Mouse (Mus musculus): Measurements from ENCODE around the gene Iqcf6. TPM values are rescaled to one million over a fixed set of nuclear protein-coding genes. Genes with fewer than 3 reads are reported as not detected.
"Not testable (repeated sequence)": the region's sequence is repeated elsewhere in the genome, so short reads cannot be mapped to it uniquely, and the experiment has no call there.

Gene Iqcf6
- total RNA-seq (2022) = not detected

DNA sequence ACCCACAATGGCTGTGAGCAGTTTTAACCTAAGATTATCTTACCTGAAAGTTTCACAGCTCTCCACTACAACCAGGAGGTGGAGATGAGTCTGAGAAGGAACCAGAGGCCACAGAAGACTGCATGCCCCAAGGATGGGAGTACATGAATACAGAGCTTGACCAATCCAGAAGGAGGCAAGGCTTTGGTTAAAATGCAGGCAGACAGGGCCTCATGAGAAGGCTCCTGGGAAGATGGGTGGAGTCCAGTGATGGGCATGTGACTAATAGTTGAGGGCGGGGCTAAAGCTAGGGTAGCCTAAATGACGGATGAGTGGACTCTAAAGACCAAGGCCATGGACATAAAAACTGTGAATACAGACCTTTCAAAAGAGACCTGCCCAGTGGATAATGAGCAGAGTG, at the start of gene Iqcf6:
TSS of gene Iqcf6 (plus strand) at position 301 of the 400 bp plus-strand sequence.
- no peak for DNase-seq (ENCODE audit: low spot score in 2 of 2)

DNA sequence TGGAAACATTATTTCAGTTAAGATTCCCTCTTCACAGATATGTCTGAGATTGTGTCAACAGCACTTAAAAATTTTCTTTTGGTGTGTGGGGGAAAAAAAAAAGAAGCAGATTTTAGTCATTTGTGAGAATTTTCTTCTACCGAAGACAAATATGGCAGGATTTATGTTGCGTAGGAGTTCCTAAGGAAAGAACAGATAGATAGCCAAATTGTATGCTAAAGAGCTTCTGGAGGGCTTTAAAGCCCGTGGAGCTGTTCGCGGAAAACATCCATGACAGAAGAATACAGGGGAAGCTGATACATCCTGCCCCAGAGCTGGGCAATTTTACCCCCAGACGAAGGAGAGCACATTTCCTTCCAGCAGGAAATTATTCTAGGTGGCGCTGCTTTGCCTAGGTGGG, 46.4 kb upstream of the Iqcf6 start:
- no peak for DNase-seq (ENCODE audit: low spot score in 2 of 2)

DNA sequence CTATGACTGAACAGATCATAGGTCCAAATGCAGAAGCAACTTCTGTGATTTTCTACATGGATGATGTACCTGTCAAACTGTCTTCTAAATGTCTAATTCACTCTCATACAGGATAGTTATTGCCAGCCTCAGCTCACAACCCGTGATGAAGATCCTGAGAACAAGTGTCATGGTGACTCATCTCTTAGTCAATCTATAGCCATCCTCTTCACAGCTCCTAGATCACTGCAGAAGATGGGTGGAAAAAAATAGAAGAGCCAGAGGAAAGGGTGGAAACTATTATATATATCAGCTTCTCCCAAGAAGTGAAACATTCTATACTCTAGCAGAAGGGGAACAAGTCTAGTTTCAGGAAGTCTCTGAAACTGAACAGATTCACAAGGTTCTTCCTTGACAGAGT, 43.8 kb upstream of the Iqcf6 start:
- no peak for DNase-seq (ENCODE audit: low spot score in 2 of 2)

DNA sequence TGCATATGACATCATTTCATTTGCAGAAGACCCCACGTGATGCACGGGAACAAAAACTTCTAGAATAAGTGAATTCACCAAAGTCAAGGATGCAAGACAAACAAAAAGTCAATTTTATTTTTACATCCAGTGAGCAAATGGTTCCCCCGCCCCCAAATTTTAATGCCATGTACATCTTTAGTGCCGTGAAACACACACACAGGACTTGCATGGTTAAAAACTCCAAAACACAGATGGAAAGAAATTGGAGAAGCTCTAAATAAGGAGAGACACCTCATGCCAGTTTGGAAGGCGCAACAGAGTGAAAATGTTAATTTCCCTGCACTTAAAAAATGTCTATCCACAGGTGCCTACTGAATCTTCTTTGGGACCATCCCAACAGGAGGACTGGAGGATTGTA, 34.2 kb upstream of the Iqcf6 start:
- no peak for DNase-seq (ENCODE audit: low spot score in 2 of 2)

DNA sequence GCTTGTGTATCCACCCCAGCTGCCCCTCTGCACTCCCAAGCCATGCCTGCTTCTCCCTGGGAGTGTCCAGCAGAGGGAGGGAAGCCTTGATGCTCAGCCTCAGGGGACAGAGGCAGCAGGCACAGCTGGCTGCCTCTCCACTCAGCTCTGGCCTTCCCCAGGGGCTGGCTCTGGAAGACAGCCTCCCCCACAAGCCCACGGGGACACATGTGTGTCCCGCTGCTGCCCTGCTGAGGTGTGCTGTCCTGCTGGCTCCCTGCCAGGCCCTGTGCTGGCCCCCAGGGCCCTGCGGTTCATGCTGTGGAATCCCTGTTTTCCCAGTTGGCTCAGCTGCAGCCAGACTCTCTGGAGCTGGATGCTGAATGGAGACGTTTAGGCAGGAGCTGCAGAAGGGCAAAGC, 31.0 kb upstream of the Iqcf6 start:
- not testable (repeated sequence) for DNase-seq (ENCODE audit: low spot score in 2 of 2)

DNA sequence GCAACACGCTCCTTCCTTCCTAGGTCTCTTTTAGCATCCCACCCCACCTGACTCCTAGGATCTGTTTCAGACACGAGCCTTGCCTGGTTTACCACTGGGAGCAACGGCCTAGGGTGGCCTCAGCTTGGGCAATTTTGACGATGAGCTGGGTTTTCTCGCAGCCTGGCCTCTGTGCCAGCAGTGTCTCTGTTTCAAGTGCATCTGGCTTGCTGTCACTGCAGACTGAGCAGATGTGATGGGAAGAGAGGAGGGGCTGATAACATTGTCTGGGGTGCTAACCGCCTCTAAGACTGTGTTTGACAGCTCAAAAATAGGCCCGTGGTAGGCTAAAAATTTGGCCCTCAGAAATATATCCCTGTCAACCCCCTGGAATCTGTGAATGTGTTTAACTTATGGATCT, 30.5 kb upstream of the Iqcf6 start:
- DNase-seq (ENCODE audit: low spot score in 2 of 2) = no peak

DNA sequence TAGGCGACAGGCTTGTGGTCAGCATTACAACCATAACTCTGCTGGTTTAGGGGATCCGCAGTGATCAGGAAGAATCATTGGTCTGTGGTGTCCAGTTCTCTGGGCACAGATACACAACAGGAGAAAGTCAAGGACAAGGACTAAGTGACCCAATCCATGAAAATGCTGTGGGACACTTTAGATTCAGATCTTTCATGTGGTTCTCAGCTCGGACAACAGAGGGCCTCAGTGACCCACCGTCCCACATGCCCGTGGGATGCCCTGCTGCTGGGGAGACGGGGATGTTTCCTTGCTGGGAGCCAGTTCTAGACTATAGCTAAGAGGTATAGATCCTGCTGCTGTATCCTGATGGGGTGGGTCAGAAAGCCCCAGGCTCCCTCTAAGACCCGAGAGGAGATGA, 27.9 kb upstream of the Iqcf6 start:
- DNase-seq (ENCODE audit: low spot score in 2 of 2) = peak in 1 of 2 experiments; percentile 1

DNA sequence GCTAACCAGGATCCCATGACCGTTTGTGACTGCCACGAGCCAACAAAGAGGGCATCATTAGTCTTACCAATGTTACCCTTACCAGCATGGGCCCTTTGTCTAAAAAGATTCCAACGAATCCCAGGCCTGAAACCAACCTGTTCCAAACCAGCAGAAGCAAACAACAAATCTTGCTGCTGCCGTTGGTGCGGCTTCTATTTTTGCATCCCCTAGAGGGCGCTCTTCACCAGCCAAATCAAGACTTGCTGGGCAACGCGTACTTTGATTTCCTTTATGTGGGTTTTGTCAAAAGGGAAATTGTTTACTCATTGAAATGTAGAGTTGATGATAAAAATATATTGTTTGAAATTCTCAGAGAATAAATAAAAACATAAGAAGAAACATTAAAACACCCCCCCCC, 25.8 kb upstream of the Iqcf6 start:
- DNase-seq (ENCODE audit: low spot score in 2 of 2) = peak in 1 of 2 experiments; percentile 2

DNA sequence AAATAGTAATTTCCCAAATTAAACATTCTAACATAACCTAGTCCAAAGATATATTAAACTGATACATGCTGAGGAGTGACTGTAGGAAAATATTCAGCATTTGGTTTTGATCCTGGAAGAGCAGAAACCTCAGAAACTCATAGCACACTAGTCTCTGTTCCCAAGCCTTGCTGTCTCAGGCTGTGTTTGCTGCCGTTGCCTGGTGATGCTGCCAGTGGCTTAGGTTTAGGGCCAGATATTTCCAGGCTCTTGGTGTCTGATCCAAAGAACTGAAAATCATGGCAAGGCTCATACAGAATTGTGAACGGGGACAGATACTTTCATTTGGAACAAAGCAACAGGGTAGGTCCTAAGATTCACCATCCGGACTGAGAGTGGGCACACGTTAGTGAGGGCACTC, 15.7 kb upstream of the Iqcf6 start:
- no peak for DNase-seq (ENCODE audit: low spot score in 2 of 2)

DNA sequence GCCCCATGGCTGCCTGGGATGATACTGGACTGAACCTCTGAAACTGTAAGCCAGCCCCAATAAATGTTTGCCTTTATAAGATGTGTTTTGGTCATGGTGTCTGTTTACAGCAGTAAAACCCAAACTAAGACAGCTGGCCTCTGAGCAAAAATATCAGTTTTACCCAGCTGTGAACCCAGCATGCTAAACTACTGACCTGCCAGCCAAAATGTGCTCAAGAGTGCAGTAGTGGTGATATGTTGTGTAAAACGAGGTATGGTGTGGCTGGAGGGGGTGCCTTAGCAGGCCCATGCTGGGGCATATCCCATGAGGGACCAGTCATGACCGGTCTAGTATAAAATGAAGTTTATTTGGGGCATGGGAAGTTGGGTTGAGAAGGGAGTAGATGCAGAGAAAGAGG, 12.4 kb upstream of the Iqcf6 start:
- no peak for DNase-seq (ENCODE audit: low spot score in 2 of 2)

DNA sequence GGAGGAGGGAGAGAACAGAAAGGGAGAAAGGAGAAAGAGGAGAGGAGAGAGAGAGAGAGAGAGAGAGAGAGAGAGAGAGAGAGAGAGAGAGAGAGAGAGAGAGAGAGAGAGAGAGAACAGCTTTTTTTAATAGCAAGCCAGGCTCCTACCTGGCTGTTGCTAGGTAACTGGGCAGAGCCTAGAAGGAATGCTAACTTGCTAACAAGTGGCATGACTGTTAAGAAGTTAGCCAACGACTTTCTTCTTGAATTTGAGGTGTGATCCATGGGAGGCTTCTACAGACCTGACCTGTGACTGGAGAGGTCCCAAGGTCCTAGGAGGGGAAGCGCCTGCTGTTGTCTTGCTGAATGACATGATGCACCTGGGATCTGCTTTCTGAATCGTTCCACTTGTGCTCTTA, 11.8 kb upstream of the Iqcf6 start:
- no peak for DNase-seq (ENCODE audit: low spot score in 2 of 2)

DNA sequence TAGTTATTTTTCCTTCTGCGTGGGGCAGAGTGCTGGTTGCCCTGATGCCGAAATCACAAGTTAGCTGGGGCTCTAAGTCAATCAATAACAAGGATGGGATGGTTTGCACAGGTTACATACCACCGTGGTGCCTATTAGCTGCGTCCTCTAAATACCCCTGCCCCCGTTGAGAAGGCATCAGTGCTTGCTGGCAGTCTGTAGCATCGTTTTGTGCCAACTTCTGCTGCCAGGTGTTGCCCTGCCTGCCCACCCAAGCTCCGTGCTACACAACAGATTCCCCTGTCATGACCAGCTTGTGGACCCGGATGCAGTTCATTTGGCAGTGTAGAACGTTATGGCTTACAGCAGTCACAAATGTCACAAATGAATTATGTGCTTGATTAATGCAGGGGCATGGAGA, 10.1 kb upstream of the Iqcf6 start:
- no peak for DNase-seq (ENCODE audit: low spot score in 2 of 2)

DNA sequence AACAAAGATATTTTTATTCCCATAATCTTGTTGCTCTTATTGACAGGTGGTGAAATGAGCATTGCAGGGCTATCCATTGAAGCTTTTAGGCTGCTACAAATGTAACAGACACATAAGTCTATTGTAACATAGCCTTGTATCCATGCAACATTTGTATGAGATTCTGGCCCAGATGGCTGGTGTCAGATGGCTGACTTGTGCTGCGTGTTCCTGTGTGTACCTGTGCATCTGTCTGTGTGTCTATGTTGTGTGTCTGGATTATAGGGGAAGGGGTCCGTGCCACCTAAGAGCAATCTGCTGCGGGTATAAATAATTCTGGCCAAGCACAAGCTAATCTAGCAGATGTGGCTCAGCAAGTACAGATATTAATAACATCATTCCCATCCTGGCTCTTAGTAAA, 8.9 kb upstream of the Iqcf6 start:
- DNase-seq (ENCODE audit: low spot score in 2 of 2) = no peak

DNA sequence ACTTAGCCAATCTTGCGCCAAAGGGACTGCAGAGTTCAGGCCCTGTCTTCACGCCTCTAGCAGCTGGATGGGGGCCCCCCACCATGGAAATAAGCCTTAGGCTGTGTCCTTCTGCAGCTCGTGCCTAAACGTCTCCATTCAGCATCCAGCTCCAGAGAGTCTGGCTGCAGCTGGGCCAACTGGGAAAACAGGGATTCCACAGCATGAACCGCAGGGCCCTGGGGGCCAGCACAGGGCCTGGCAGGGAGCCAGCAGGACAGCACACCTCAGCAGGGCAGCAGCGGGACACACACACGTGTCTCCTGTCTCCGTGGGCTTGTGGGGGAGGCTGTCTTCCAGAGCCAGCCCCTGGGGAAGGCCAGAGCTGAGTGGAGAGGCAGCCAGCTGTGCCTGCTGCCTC, 1.4 kb downstream of the Iqcf6 start:
- DNase-seq (ENCODE audit: low spot score in 2 of 2) = not testable (repeated sequence)

DNA sequence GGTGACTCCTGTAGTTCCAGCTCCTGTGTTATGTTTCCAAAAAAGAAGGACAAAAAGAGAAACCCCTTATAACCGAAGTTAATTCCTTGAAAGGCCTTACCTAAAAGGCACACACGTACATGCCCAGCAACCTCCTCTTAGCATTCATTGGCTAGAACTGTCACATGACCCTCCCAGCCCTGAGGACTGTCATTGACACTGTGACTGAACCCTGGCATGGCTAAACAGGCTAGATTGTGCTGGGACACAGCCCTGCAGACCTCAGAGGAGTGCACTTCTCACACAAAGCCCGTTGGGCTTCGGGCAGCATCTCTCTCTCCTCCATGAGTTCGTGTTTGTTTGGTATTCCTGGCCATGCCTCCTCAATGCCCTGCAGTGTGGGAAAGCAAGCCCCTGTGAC, 5.8 kb downstream of the Iqcf6 start:
- no peak for DNase-seq (ENCODE audit: low spot score in 2 of 2)

DNA sequence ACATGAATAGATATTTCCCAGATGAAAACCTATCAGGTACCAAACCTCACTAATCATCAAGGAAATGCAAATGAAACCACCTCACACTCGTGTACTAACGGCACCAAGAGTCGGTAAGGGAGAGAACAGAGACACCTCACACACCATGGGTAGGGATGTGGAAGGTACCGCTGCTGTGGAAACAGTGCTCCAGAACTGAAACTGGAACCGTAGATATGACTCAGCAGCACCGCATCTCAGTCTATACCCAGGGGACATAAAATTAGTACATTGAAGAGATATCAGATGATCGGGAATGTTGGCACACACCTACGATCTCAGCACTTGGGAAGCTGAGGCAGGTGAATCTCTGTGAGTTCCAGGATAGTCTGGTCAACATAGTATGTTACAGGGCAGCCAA, 11.8 kb downstream of the Iqcf6 start:
- no peak for DNase-seq (ENCODE audit: low spot score in 2 of 2)

DNA sequence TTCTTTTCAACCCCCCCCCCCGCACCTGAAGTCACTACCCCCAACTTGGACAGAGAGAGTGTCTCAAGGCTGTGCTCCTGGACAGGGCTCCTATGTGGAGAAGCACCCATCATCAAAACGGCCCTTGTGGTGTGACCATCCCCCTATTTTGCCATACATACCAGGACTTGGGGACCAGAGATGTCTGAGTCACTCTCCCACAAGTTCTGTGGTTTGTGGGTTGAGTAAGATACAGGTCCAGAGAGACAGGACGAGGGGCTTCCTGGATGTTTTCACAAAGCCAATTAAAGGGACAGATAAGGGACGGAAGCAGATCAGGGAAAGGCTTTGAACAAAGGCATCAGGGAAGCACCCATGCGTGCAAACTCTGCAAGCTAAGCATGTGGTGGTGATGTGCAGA, 15.0 kb downstream of the Iqcf6 start:
- no peak for DNase-seq (ENCODE audit: low spot score in 2 of 2)

DNA sequence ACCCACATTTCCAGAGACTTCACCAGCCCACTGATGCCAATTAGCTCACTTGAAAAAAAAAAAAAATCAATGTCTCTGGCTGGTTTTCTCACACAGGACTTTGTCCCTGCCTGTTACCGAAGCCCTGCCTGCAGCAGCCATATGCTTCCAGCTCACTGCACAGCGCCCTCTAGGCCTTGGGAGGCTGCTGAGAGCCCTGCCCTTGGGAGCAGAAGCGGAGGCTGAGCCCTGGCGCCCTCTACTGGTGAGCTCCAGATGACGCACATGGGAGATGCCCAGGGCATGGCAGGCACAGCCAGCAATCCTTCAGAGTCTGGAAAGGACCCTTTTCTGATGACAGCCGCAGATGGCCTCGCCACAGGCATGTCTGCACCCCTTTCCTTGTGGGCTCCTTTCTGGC, 16.7 kb downstream of the Iqcf6 start:
- DNase-seq (ENCODE audit: low spot score in 2 of 2) = no peak

DNA sequence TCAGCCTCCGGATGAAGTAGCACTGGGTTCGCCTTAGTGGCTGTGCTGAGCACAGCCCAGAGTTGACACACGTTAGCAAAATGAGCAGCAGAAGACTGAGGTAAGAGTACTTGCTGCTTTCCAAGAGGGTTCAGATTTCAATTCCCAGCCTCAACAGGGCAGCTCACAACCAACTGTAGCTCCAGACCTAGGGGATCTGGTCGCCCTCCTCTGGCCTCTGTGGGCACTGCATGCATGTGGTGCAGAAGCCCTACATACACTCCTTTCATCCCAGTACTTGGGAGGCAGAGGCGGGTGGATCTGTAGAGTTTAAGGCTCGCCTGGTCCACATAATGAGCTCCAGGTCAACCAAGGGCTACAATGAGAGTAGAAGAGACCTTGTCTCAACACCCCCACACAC, 17.4 kb downstream of the Iqcf6 start:
- no peak for DNase-seq (ENCODE audit: low spot score in 2 of 2)

DNA sequence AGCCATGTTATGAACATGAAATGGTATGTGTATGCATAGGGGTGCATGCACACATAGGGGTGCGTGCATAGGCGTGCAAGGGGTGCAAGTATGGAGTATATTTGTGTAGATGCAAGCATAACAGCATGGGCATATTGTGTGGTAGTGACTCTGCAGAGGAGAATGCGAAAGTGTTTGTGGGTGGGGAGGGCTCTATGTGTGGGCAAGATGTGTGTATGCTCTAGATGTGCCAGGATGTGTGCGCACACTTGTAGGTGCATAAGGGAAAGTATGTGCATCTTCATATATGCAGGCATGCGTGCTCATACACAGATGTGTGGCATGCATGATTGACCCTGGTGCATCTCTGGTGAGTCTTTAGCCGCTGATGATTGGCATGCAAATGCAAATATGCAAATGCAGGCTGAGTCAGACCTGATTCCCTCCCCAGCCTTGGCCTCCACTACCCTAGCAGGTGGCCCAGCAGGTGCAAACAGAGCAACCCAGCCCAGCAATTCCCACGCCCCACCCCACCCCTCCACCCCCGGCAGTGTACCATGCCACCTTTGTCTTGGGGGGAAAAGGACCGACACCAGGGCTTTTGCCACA, 19.4 kb downstream of the Iqcf6 start:
- no peak for DNase-seq (ENCODE audit: low spot score in 2 of 2)

DNA sequence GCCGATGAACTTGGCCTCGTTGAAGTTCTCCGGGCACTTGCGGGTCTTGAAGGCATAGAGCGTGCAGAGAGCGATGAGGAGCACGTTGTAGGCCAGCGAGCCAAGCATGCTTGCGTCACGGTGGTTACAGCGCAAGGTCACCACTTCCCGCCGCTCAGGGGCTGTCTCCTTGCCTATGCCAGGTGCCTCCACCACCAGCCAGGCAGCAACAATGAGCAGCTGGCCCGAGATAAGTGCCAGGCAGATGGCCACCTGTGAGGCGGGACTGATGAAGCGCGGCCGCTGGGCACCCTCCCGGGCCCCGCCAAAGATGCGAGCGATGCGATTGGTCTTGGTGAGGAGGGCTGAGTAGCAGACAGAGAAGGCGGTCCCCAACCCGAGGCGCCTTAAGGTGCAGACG, 20.8 kb downstream of the Iqcf6 start:
- no peak for DNase-seq (ENCODE audit: low spot score in 2 of 2)

DNA sequence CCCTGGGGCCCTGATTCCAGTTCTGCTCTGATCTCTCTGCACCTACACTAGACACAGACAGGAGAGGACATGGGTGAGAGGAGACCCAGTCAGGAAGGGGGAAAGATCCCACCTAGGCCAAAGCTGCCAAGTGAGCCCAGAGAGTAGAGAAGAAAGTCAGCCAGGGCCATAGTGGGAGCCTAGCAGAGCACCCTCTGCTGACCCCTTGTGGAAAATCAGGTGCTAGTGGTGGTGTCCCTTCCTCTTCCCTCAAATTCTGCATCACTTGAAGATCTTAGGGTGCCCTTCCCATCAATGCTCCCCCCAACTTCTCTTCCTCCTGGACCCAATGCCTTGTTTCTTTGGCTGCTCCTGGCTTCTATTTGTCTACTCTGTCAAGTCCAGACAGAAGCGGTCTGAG, 26.3 kb downstream of the Iqcf6 start:
- no peak for DNase-seq (ENCODE audit: low spot score in 2 of 2)

DNA sequence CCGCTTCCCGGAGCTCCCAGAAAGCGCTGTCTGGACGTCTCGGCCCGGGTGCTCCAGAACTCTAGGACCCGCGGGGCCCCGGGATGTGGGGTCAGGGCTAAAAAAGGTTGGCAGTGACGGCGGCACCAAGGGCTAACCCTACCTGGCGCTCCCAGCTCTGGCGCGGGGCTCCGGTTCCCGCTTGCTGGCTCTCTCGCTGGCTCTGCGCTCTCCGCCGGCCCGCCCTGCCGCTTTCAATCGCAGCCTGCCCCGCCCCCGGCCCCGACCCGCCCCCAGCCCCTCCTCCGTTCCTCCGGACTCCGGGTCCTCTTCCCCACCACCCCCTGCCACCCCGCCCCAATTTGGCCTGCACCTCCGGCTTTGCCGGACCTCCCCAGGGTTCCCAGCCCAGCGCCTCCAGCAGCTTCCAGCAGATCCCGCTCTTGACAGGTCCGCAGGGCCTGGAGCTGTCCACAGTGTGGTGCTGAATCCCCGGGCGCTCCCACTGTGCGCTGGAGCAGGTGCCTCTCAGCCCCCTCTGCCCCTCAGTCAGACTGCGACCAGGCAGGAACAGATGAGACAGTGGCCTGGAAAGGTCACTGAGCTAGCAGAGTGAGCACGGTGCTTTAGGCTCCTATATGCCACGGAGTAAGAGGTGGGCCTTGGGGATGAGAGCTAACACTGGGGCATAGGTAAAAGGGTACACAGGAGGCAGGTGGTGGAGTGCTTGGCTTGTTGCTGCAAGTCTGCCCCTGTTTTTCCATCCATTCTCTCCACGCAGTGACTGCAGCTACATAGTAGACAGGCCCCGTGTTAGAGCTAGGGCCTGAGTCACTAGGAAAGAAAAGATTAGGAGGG, 29.7 kb downstream of the Iqcf6 start, which contains the start of gene Grm2:
TSS of gene Grm2 (minus strand) at position 199 of the 837 bp plus-strand sequence.
- peak in 1 of 2 experiments; percentile 17 for DNase-seq (ENCODE audit: low spot score in 2 of 2)
